Mouse (Mus musculus): Measurements from ENCODE around the gene Nelfa. TPM values are rescaled to one million over a fixed set of nuclear protein-coding genes. Genes with fewer than 3 reads are reported as not detected.

The Nelfa gene
- 24.4 and 25.8 TPM in 2 replicates for polyA plus RNA-seq (2014; fragmentation: Nextera tagmentation; extraction: Ambion mirVana)

DNA sequence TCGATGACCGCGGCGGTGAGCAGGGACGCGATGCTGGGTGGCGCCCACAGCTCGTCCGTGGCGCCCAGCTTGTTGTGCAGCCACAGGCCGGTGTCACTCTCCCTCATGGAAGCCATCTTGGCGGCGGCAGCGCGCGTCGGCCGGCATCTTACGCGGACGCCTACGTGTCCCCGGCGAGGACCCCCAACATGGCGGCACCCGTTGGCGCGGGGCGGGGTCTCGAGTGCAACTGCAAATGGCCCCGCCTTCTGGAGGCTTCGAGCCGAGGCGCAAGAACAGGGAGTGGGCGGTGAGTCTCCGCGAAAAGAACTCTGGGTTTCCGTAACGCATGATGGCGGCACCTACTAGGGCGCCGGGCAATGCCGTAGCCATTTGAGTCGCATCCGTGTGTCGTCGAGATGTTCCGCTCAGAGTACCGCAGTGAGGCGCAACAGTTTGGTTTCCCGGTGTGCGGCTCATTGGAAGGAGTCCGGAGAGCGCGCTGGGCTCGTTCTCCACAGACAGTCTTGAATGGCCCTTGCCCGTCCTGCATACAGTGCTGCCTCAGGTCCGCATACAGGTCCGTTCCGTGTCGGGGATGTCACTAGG lies at the start of gene Nelfa:
TSS of gene Nelfa (minus strand) at position 294 of the 588 bp plus-strand sequence.
- peaks cover 4% of the 10 kb centered on the region for H3K36me3 ChIP-seq (ENCODE audit: control insufficient read depth, insufficient read depth, low read length)
- WGBS, result under 1% methylated on average over 58 of the region's 61 CpGs

GRCm38 (mm10) chr5:33983309-33984121 lies 47.3 kb upstream of the Nelfa start, which contains the start of gene Gm1673:
Gene Gm1673, plus strand, starts transcription at chr5:33983433.
- Histone ChIP-seq H3K9ac (ENCODE audit: low read length) (peak within 1 kb of the TSS; percentile 72), H3K27ac (replicated peaks in 1 of 2; ENCODE audit: control insufficient read depth in 1 of 2, insufficient read depth in 1 of 2, low read depth in 2 of 2, low read length in 2 of 2) (peak within 1 kb of the TSS; percentile 11 to 35; a peak in 2 of 4 replicates), H3K4me2 (ENCODE audit: low read length) (peak within 1 kb of the TSS; percentile 77), H3K36me3 (ENCODE audit: control insufficient read depth, insufficient read depth, low read length) (0 out of 2 replicates have a peak, but pooled peaks cover 3% of the 10 kb centered on the region), H3K4me3 (ENCODE audit: control insufficient read depth in 1 of 2, insufficient read depth in 1 of 2, low read depth in 1 of 2, low read length in 2 of 2) (peak within 1 kb of the TSS; percentile 70 to 73), H3K27me3 (ENCODE audit: control insufficient read depth, insufficient read depth, low read length) (0 out of 2 replicates have a peak, but pooled peaks cover 6% of the 10 kb centered on the region), H3K4me1 (ENCODE audit: control insufficient read depth in 2 of 2, insufficient read depth in 2 of 2, low read length in 2 of 2) (peaks cover 5 to 8% of the 10 kb centered on the region in 2 experiments; a peak in 2 of 4 replicates), H3K9me3 (ENCODE audit: control insufficient read depth, low read length) (no peaks in the 10 kb centered on the region)
- peak; percentile 67 for ATAC-seq (ENCODE audit: insufficient number of reproducible peaks, insufficient read depth, low FRiP score, low read depth)
- WGBS, result under 1% methylated on average over 84 of the region's 88 CpGs

More for the DNA sequence above, at the start of gene Nelfa:
- Histone ChIP-seq H3K4me2 (ENCODE audit: low read length) (peak within 1 kb of the TSS; percentile 88), H3K27ac (replicated peaks in 1 of 2; ENCODE audit: control insufficient read depth in 1 of 2, insufficient read depth in 1 of 2, low read depth in 2 of 2, low read length in 2 of 2) (peak within 1 kb of the TSS; percentile 78 to 93), H3K27me3 (ENCODE audit: control insufficient read depth, insufficient read depth, low read length) (no peaks in the 10 kb centered on the region), H3K9ac (ENCODE audit: low read length) (peak within 1 kb of the TSS; percentile 94), H3K9me3 (ENCODE audit: control insufficient read depth, low read length) (0 out of 2 replicates have a peak, but pooled peaks cover 3% of the 10 kb centered on the region), H3K4me1 (ENCODE audit: control insufficient read depth in 2 of 2, insufficient read depth in 2 of 2, low read length in 2 of 2) (peaks cover 4 to 21% of the 10 kb centered on the region in 2 experiments; a peak in 3 of 4 replicates), H3K4me3 (ENCODE audit: control insufficient read depth in 1 of 2, insufficient read depth in 1 of 2, low read depth in 1 of 2, low read length in 2 of 2) (peak within 1 kb of the TSS; percentile 59 to 96)
- peak; percentile 96 for ATAC-seq (ENCODE audit: insufficient number of reproducible peaks, insufficient read depth, low FRiP score, low read depth)

DNA sequence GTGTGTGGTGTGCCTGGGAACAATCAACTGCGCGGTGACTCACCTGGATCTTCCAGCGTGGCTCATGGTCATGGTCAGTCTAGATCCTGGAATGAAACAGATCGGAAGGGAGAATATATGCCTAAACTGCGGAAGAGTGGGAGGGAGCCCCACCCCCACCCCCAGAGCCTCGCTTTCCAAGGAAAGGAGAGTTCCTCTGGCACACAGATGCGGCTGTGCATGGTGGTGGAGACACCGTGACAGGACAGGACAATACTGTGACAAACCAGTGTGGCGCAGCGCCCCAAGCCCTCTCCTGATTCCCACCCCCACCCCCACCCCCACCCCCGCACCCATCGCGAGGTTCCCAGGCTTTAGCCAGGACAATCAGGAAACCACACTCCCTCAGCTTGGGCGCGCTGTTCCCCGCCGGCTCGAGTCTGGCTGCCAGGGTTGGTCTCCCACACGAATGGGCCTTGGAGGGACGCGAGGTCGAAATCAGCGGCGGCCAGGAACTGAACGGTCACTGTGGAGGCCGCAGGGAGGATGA lies 46.6 kb upstream of the Nelfa start:
- WGBS, result 3% methylated on average over 26 of the region's 26 CpGs
- no peaks in the 10 kb centered on the region for H3K9me3 ChIP-seq (ENCODE audit: control insufficient read depth, low read length)
- peak overlapping the region; percentile 77 for H3K4me2 ChIP-seq (ENCODE audit: low read length)
- no peak for ATAC-seq (ENCODE audit: insufficient number of reproducible peaks, insufficient read depth, low FRiP score, low read depth)
- peak overlapping the region; percentile 11 to 35; a peak in 2 of 4 replicates for H3K27ac ChIP-seq (replicated peaks in 1 of 2; ENCODE audit: control insufficient read depth in 1 of 2, insufficient read depth in 1 of 2, low read depth in 2 of 2, low read length in 2 of 2)
- 0 out of 2 replicates have a peak, but pooled peaks cover 6% of the 10 kb centered on the region for H3K27me3 ChIP-seq (ENCODE audit: control insufficient read depth, insufficient read depth, low read length)
- peak overlapping the region; percentile 72 for H3K9ac ChIP-seq (ENCODE audit: low read length)
- peaks cover 5 to 8% of the 10 kb centered on the region in 2 experiments; a peak in 2 of 4 replicates for H3K4me1 ChIP-seq (ENCODE audit: control insufficient read depth in 2 of 2, insufficient read depth in 2 of 2, low read length in 2 of 2)
- H3K4me3 ChIP-seq (ENCODE audit: control insufficient read depth in 1 of 2, insufficient read depth in 1 of 2, low read depth in 1 of 2, low read length in 2 of 2), result peak overlapping the region; percentile 70 to 73
- 0 out of 2 replicates have a peak, but pooled peaks cover 3% of the 10 kb centered on the region for H3K36me3 ChIP-seq (ENCODE audit: control insufficient read depth, insufficient read depth, low read length)

- Histone ChIP-seq H3K27me3 (ENCODE audit: control insufficient read depth, insufficient read depth, low read length) (no peaks in the 10 kb centered on the region), H3K4me2 (ENCODE audit: low read length) (no peak overlapping the region), H3K4me1 (ENCODE audit: control insufficient read depth in 2 of 2, insufficient read depth in 2 of 2, low read length in 2 of 2) (no peaks in the 10 kb centered on the region), H3K27ac (replicated peaks in 1 of 2; ENCODE audit: control insufficient read depth in 1 of 2, insufficient read depth in 1 of 2, low read depth in 2 of 2, low read length in 2 of 2) (no peak overlapping the region), H3K4me3 (ENCODE audit: control insufficient read depth in 1 of 2, insufficient read depth in 1 of 2, low read depth in 1 of 2, low read length in 2 of 2) (no peak overlapping the region), H3K9me3 (ENCODE audit: control insufficient read depth, low read length) (no peaks in the 10 kb centered on the region), H3K36me3 (ENCODE audit: control insufficient read depth, insufficient read depth, low read length) (no peaks in the 10 kb centered on the region), H3K9ac (ENCODE audit: low read length) (no peak overlapping the region)
- 29% methylated on average over 3 of the region's 3 CpGs for WGBS
- ATAC-seq (ENCODE audit: insufficient number of reproducible peaks, insufficient read depth, low FRiP score, low read depth), result no peak
These were observed 40.1 kb upstream of the Nelfa start for GRCm38 (mm10) chr5:33976267-33976666.

DNA sequence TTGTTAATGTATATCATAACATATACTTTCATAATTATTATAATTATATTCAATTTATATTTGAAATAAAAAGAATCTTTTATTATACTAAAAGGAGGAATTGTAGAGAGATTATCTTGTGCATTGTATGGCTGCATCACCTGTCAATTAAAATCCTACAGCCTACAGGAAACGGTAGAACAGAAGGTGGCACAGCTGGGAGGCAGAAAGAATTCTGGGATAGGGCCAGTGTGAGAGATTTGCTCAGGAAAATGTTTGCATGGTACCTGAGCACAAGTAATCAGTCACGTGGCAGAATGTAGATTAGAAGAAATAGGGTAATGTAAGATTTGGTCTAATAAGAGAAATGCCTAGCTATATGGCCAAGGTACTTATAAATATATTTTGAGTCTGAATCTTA lies 38.5 kb upstream of the Nelfa start:
- H3K9me3 ChIP-seq (ENCODE audit: control insufficient read depth, low read length), result no peaks in the 10 kb centered on the region
- no peaks in the 10 kb centered on the region for H3K36me3 ChIP-seq (ENCODE audit: control insufficient read depth, insufficient read depth, low read length)
- H3K27me3 ChIP-seq (ENCODE audit: control insufficient read depth, insufficient read depth, low read length), result no peaks in the 10 kb centered on the region
- no peaks in the 10 kb centered on the region for H3K4me1 ChIP-seq (ENCODE audit: control insufficient read depth in 2 of 2, insufficient read depth in 2 of 2, low read length in 2 of 2)
- H3K9ac ChIP-seq (ENCODE audit: low read length), result no peak overlapping the region
- H3K4me3 ChIP-seq (ENCODE audit: control insufficient read depth in 1 of 2, insufficient read depth in 1 of 2, low read depth in 1 of 2, low read length in 2 of 2), result no peak overlapping the region
- H3K4me2 ChIP-seq (ENCODE audit: low read length), result no peak overlapping the region
- 55% methylated on average over 2 of the region's 2 CpGs for WGBS
- H3K27ac ChIP-seq (replicated peaks in 1 of 2; ENCODE audit: control insufficient read depth in 1 of 2, insufficient read depth in 1 of 2, low read depth in 2 of 2, low read length in 2 of 2), result no peak overlapping the region
- ATAC-seq (ENCODE audit: insufficient number of reproducible peaks, insufficient read depth, low FRiP score, low read depth), result no peak

DNA sequence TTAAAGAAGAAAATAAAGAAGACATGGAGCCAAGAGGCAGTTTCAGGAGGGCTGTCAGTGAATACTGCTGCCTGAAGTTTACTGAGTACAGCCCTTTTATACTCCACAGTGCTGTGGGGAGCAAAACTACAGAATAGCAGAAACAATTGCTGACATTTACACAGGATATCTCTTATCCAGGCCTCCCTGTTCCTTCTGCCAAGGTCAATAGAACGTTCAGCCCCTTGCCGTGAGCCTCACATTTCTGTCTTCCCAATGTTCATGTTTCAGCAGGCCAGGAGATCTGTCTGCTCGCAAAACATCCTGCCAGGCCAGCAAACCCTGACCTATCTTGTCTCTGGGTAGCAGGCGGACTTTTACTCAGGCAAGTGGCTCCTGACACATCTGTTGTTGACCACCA lies 23.2 kb upstream of the Nelfa start:
- H3K4me1 ChIP-seq (ENCODE audit: control insufficient read depth in 2 of 2, insufficient read depth in 2 of 2, low read length in 2 of 2), result peaks cover 0 to 2% of the 10 kb centered on the region in 2 experiments; a peak in 1 of 4 replicates
- H3K4me2 ChIP-seq (ENCODE audit: low read length), result no peak overlapping the region
- H3K4me3 ChIP-seq (ENCODE audit: control insufficient read depth in 1 of 2, insufficient read depth in 1 of 2, low read depth in 1 of 2, low read length in 2 of 2), result no peak overlapping the region
- peaks cover 7% of the 10 kb centered on the region for H3K9me3 ChIP-seq (ENCODE audit: control insufficient read depth, low read length)
- no peaks in the 10 kb centered on the region for H3K36me3 ChIP-seq (ENCODE audit: control insufficient read depth, insufficient read depth, low read length)
- peak overlapping the region; percentile 5 to 61; a peak in 2 of 4 replicates for H3K27ac ChIP-seq (replicated peaks in 1 of 2; ENCODE audit: control insufficient read depth in 1 of 2, insufficient read depth in 1 of 2, low read depth in 2 of 2, low read length in 2 of 2)
- 51% methylated on average over 4 of the region's 4 CpGs for WGBS
- no peak overlapping the region for H3K9ac ChIP-seq (ENCODE audit: low read length)
- H3K27me3 ChIP-seq (ENCODE audit: control insufficient read depth, insufficient read depth, low read length), result no peaks in the 10 kb centered on the region
- ATAC-seq (ENCODE audit: insufficient number of reproducible peaks, insufficient read depth, low FRiP score, low read depth), result peak; percentile 82

GRCm38 (mm10) chr5:33955868-33956267 lies 19.7 kb upstream of the Nelfa start:
- Histone ChIP-seq H3K9ac (ENCODE audit: low read length) (no peak overlapping the region), H3K27me3 (ENCODE audit: control insufficient read depth, insufficient read depth, low read length) (no peaks in the 10 kb centered on the region), H3K36me3 (ENCODE audit: control insufficient read depth, insufficient read depth, low read length) (no peaks in the 10 kb centered on the region), H3K4me1 (ENCODE audit: control insufficient read depth in 2 of 2, insufficient read depth in 2 of 2, low read length in 2 of 2) (no peaks in the 10 kb centered on the region), H3K4me2 (ENCODE audit: low read length) (no peak overlapping the region), H3K9me3 (ENCODE audit: control insufficient read depth, low read length) (peaks cover 18% of the 10 kb centered on the region), H3K27ac (replicated peaks in 1 of 2; ENCODE audit: control insufficient read depth in 1 of 2, insufficient read depth in 1 of 2, low read depth in 2 of 2, low read length in 2 of 2) (no peak overlapping the region), H3K4me3 (ENCODE audit: control insufficient read depth in 1 of 2, insufficient read depth in 1 of 2, low read depth in 1 of 2, low read length in 2 of 2) (no peak overlapping the region)
- no peak for ATAC-seq (ENCODE audit: insufficient number of reproducible peaks, insufficient read depth, low FRiP score, low read depth)
- 85% methylated on average over 4 of the region's 4 CpGs for WGBS

Data from heart, embryonic 14.5 days (tissue).